Mouse (Mus musculus): ENCODE results near the gene Ripply3. TPM values are rescaled to one million over a fixed set of nuclear protein-coding genes. Genes with fewer than 3 reads are reported as not detected.

The Ripply3 gene
- polyA plus RNA-seq (2016; fragmentation: Nextera tagmentation; extraction: Ambion mirVana) = 4.6 and 5.8 TPM in 2 replicates

GRCm38 (mm10) chr16:94327781-94328711 lies at the start of gene Ripply3:
Ripply3 (plus strand) TSS chr16:94328420.
- no peaks in the 10 kb centered on the region for H3K9me3 ChIP-seq
- peaks cover 60% of the 10 kb centered on the region for H3K27me3 ChIP-seq (ENCODE audit: poor library complexity, severe bottlenecking)
- peak; percentile 54 for DNase-seq (ENCODE audit: extremely low spot score, low spot score)
- 1% methylated on average over 63 of the region's 63 CpGs for WGBS
- no peaks in the 10 kb centered on the region for H3K36me3 ChIP-seq (replicated peaks)
- peaks cover 35% of the 10 kb centered on the region for H3K4me1 ChIP-seq
- H3K27ac ChIP-seq = peak within 1 kb of the TSS; percentile 83
- peak within 1 kb of the TSS; percentile 61 for H3K4me3 ChIP-seq

- H3K9me3 ChIP-seq = peaks cover 12% of the 10 kb centered on the region
- H3K36me3 ChIP-seq (replicated peaks) = peaks cover 37% of the 10 kb centered on the region
- 94% methylated on average over 3 of the region's 3 CpGs for WGBS
- H3K4me1 ChIP-seq = peaks cover 1% of the 10 kb centered on the region
- no peaks in the 10 kb centered on the region for H3K27me3 ChIP-seq (ENCODE audit: poor library complexity, severe bottlenecking)
- no peak for DNase-seq (ENCODE audit: extremely low spot score, low spot score)
- no peak overlapping the region for H3K27ac ChIP-seq
- H3K4me3 ChIP-seq = no peak overlapping the region
These were observed 44.2 kb upstream of the Ripply3 start for GRCm38 (mm10) chr16:94283972-94284371.

GRCm38 (mm10) chr16:94287826-94288225 lies 40.4 kb upstream of the Ripply3 start:
- Histone ChIP-seq H3K27ac (no peak overlapping the region), H3K27me3 (ENCODE audit: poor library complexity, severe bottlenecking) (0 out of 2 replicates have a peak, but pooled peaks cover 4% of the 10 kb centered on the region), H3K4me1 (peaks cover 17% of the 10 kb centered on the region), H3K4me3 (no peak overlapping the region), H3K36me3 (replicated peaks) (peaks cover 25% of the 10 kb centered on the region), H3K9me3 (peaks cover 1% of the 10 kb centered on the region; the same call in 1 of the 2 replicates)
- no peak for DNase-seq (ENCODE audit: extremely low spot score, low spot score)
- WGBS = 90% methylated on average over 9 of the region's 9 CpGs

- Histone ChIP-seq H3K27me3 (ENCODE audit: poor library complexity, severe bottlenecking) (0 out of 2 replicates have a peak, but pooled peaks cover 4% of the 10 kb centered on the region), H3K4me3 (peak overlapping the region; percentile 97), H3K36me3 (replicated peaks) (peaks cover 12% of the 10 kb centered on the region; the same call in 1 of the 2 replicates), H3K27ac (peak overlapping the region; percentile 94), H3K4me1 (peaks cover 17% of the 10 kb centered on the region), H3K9me3 (no peaks in the 10 kb centered on the region)
- no peak for DNase-seq (ENCODE audit: extremely low spot score, low spot score)
- 16% methylated on average over 39 of the region's 39 CpGs for WGBS
These were observed 38.8 kb upstream of the Ripply3 start for GRCm38 (mm10) chr16:94289138-94290072.

- WGBS = 6% methylated on average over 51 of the region's 52 CpGs
- Histone ChIP-seq H3K4me1 (peaks cover 17% of the 10 kb centered on the region), H3K4me3 (peak overlapping the region; percentile 97), H3K27ac (peak overlapping the region; percentile 94), H3K9me3 (no peaks in the 10 kb centered on the region), H3K36me3 (replicated peaks) (0 out of 2 replicates have a peak, but pooled peaks cover 6% of the 10 kb centered on the region), H3K27me3 (ENCODE audit: poor library complexity, severe bottlenecking) (0 out of 2 replicates have a peak, but pooled peaks cover 4% of the 10 kb centered on the region)
- peak; percentile 83 for DNase-seq (ENCODE audit: extremely low spot score, low spot score)
These were observed 37.9 kb upstream of the Ripply3 start for GRCm38 (mm10) chr16:94290073-94290999.

- no peak for DNase-seq (ENCODE audit: extremely low spot score, low spot score)
- H3K27me3 ChIP-seq (ENCODE audit: poor library complexity, severe bottlenecking) = 0 out of 2 replicates have a peak, but pooled peaks cover 4% of the 10 kb centered on the region
- H3K4me1 ChIP-seq = peaks cover 17% of the 10 kb centered on the region
- no peak overlapping the region for H3K27ac ChIP-seq
- H3K9me3 ChIP-seq = no peaks in the 10 kb centered on the region
- no peaks in the 10 kb centered on the region for H3K36me3 ChIP-seq (replicated peaks)
- H3K4me3 ChIP-seq = no peak overlapping the region
- 83% methylated on average over 4 of the region's 4 CpGs for WGBS
These were observed 37.1 kb upstream of the Ripply3 start for GRCm38 (mm10) chr16:94291141-94291540.

- no peaks in the 10 kb centered on the region for H3K9me3 ChIP-seq
- 88% methylated on average over 5 of the region's 5 CpGs for WGBS
- H3K27me3 ChIP-seq (ENCODE audit: poor library complexity, severe bottlenecking) = peaks cover 18% of the 10 kb centered on the region
- no peak for DNase-seq (ENCODE audit: extremely low spot score, low spot score)
- no peak overlapping the region for H3K4me3 ChIP-seq
- H3K36me3 ChIP-seq (replicated peaks) = no peaks in the 10 kb centered on the region
- H3K4me1 ChIP-seq = peaks cover 12% of the 10 kb centered on the region
- no peak overlapping the region for H3K27ac ChIP-seq
These were observed 30.1 kb upstream of the Ripply3 start for GRCm38 (mm10) chr16:94298081-94298480.

GRCm38 (mm10) chr16:94299210-94299609 lies 29.0 kb upstream of the Ripply3 start:
- 83% methylated on average over 4 of the region's 4 CpGs for WGBS
- DNase-seq (ENCODE audit: extremely low spot score, low spot score) = no peak
- Histone ChIP-seq H3K27ac (no peak overlapping the region), H3K4me3 (no peak overlapping the region), H3K36me3 (replicated peaks) (no peaks in the 10 kb centered on the region), H3K9me3 (no peaks in the 10 kb centered on the region), H3K4me1 (peaks cover 14% of the 10 kb centered on the region), H3K27me3 (ENCODE audit: poor library complexity, severe bottlenecking) (peaks cover 29% of the 10 kb centered on the region)

- Histone ChIP-seq H3K9me3 (no peaks in the 10 kb centered on the region), H3K27me3 (ENCODE audit: poor library complexity, severe bottlenecking) (peaks cover 30% of the 10 kb centered on the region), H3K4me3 (no peak overlapping the region), H3K4me1 (peaks cover 14% of the 10 kb centered on the region), H3K36me3 (replicated peaks) (0 out of 2 replicates have a peak, but pooled peaks cover 3% of the 10 kb centered on the region), H3K27ac (no peak overlapping the region)
- 96% methylated on average over 4 of the region's 4 CpGs for WGBS
- no peak for DNase-seq (ENCODE audit: extremely low spot score, low spot score)
These were observed 27.0 kb upstream of the Ripply3 start for GRCm38 (mm10) chr16:94301194-94301593.

GRCm38 (mm10) chr16:94301696-94302095 lies 26.5 kb upstream of the Ripply3 start:
- no peak for DNase-seq (ENCODE audit: extremely low spot score, low spot score)
- Histone ChIP-seq H3K9me3 (no peaks in the 10 kb centered on the region), H3K4me1 (peaks cover 14% of the 10 kb centered on the region), H3K4me3 (no peak overlapping the region), H3K27me3 (ENCODE audit: poor library complexity, severe bottlenecking) (peaks cover 30% of the 10 kb centered on the region), H3K27ac (no peak overlapping the region), H3K36me3 (replicated peaks) (0 out of 2 replicates have a peak, but pooled peaks cover 3% of the 10 kb centered on the region)
- 85% methylated on average over 5 of the region's 5 CpGs for WGBS

GRCm38 (mm10) chr16:94302274-94303202 lies 25.7 kb upstream of the Ripply3 start:
- Histone ChIP-seq H3K9me3 (no peaks in the 10 kb centered on the region), H3K27me3 (ENCODE audit: poor library complexity, severe bottlenecking) (peaks cover 30% of the 10 kb centered on the region), H3K4me3 (peak overlapping the region; percentile 33), H3K27ac (peak overlapping the region; percentile 44; the same call in 1 of the 2 replicates), H3K36me3 (replicated peaks) (0 out of 2 replicates have a peak, but pooled peaks cover 3% of the 10 kb centered on the region), H3K4me1 (peaks cover 17% of the 10 kb centered on the region)
- peak; percentile 19 for DNase-seq (ENCODE audit: extremely low spot score, low spot score)
- 13% methylated on average over 30 of the region's 30 CpGs for WGBS

All from forebrain, embryonic 10.5 days (tissue).